Mouse (Mus musculus) lung, postnatal 0 days (tissue): Measurements from ENCODE around the gene Gosr1.

Experiments
- CTCF ChIP-seq: IDR thresholded peaks from 2 replicates; pipeline ENCODE4 v1.5.1; 2016; ENCODE audit warnings: antibody characterized with exemption, mild to moderate bottlenecking
- EP300 ChIP-seq: IDR thresholded peaks from 2 replicates; pipeline ENCODE4 v1.6.1; 2016; ENCODE audit warnings: antibody characterized with exemption, mild to moderate bottlenecking, control low read depth

GRCm38 (mm10) chr11:76803266-76803665, 39.9 kb upstream of the Gosr1 start:
- TF ChIP-seq CTCF (no peak), EP300 (no peak)
